ENCODE assay signal across 8 mouse cellular contexts in genomic region chr4:116405276-116405954, GRCm38 (mm10). TPM values are rescaled to one million over a fixed set of nuclear protein-coding genes. Genes with fewer than 3 reads are reported as not detected.
DNase-seq lines count a peak whose midpoint lies in the region; ATAC-seq lines count a peak whose summit lies in the region.

No protein-coding gene starts in this region.

- no peak overlapping the region for H3K4me3 ChIP-seq in lung, embryonic 15.5 days
- H3K4me3 ChIP-seq in intestine, embryonic 15.5 days (replicated peaks), result no peak overlapping the region
- H3K4me3 ChIP-seq in stomach, embryonic 15.5 days (replicated peaks), result no peak overlapping the region

- no peak overlapping the region for H3K27ac ChIP-seq in lung, embryonic 15.5 days
- H3K27ac ChIP-seq in intestine, embryonic 15.5 days, result no peak overlapping the region
- no peak overlapping the region for H3K27ac ChIP-seq in stomach, embryonic 15.5 days

- peak overlapping the region; percentile 33 for H3K4me2 ChIP-seq in lung, embryonic 15.5 days
- H3K4me2 ChIP-seq in intestine, embryonic 15.5 days (replicated peaks), result peak overlapping the region; percentile 34; the same call in 1 of the 2 replicates
- H3K4me2 ChIP-seq in stomach, embryonic 15.5 days, result peak overlapping the region; percentile 35; the same call in 1 of the 2 replicates

- WGBS in lung, embryonic 15.5 days, result 39% methylated on average over 7 of the region's 7 CpGs
- 45% methylated on average over 7 of the region's 7 CpGs for whole genome bisulfite sequencing in intestine, embryonic 15.5 days
- WGBS in stomach, embryonic 15.5 days, result 49% methylated on average over 7 of the region's 7 CpGs

- no peaks in the 10 kb centered on the region for H3K36me3 ChIP-seq in lung, embryonic 15.5 days
- no peaks in the 10 kb centered on the region for H3K36me3 ChIP-seq in intestine, embryonic 15.5 days
- no peaks in the 10 kb centered on the region for H3K36me3 ChIP-seq in stomach, embryonic 15.5 days

- no peak overlapping the region for H3K9ac ChIP-seq in lung, embryonic 15.5 days
- H3K9ac ChIP-seq in intestine, embryonic 15.5 days, result no peak overlapping the region
- H3K9ac ChIP-seq in stomach, embryonic 15.5 days, result no peak overlapping the region

- H3K27me3 ChIP-seq in lung, embryonic 15.5 days, result no peaks in the 10 kb centered on the region
- no peaks in the 10 kb centered on the region for H3K27me3 ChIP-seq in intestine, embryonic 15.5 days (replicated peaks)
- H3K27me3 ChIP-seq in stomach, embryonic 15.5 days (replicated peaks), result no peaks in the 10 kb centered on the region

- H3K4me1 ChIP-seq in lung, embryonic 15.5 days, result 0 out of 2 replicates have a peak, but pooled peaks cover 7% of the 10 kb centered on the region
- H3K4me1 ChIP-seq in intestine, embryonic 15.5 days (replicated peaks), result no peaks in the 10 kb centered on the region
- H3K4me1 ChIP-seq in stomach, embryonic 15.5 days, result 0 out of 2 replicates have a peak, but pooled peaks cover 3% of the 10 kb centered on the region

- DNase-seq in cerebellum, adult 9-10 months, result peak; percentile 20
- DNase-seq in cerebellum, postnatal 36 days, result no peak
- no peak for DNase-seq in lung, postnatal 10 days
- DNase-seq in thymus, postnatal 10 days (ENCODE audit: low spot score in 2 of 2), result no peak

- ATAC-seq in lung, embryonic 15.5 days (ENCODE audit: borderline replicate concordance, extremely low read depth, low FRiP score, low TSS enrichment), result no peak
- ATAC-seq in intestine, embryonic 15.5 days, result no peak
- ATAC-seq in stomach, embryonic 15.5 days (ENCODE audit: insufficient read depth, low FRiP score, low read depth), result no peak
- ATAC-seq in inflammation-experienced regulatory T-cells, adult 6 months, result no peak

- H3K9me3 ChIP-seq in lung, embryonic 15.5 days, result no peaks in the 10 kb centered on the region
- H3K9me3 ChIP-seq in intestine, embryonic 15.5 days, result no peaks in the 10 kb centered on the region
- H3K9me3 ChIP-seq in stomach, embryonic 15.5 days, result no peaks in the 10 kb centered on the region

RNA-seq across cellular contexts. Expression of gene Mast2, which starts 58.6 kb away (rescaled TPM):
- polyA plus RNA-seq in lung, embryonic 15.5 days (2015; fragmentation: Nextera tagmentation; extraction: Ambion mirVana), result 14.8 and 16.1 TPM in 2 replicates
- 13.3 and 13.5 TPM in 2 replicates for polyA plus RNA-seq in intestine, embryonic 15.5 days (2015; fragmentation: Nextera tagmentation; extraction: Ambion mirVana)
- 13.0 and 14.3 TPM in 2 replicates for polyA plus RNA-seq in stomach, embryonic 15.5 days (2015; fragmentation: Nextera tagmentation; extraction: Ambion mirVana)
- polyA plus RNA-seq in inflammation-experienced regulatory T-cells, adult 6 months (2017; shearing (Covaris generic)), result 1 to 10 TPM; 4.5 to 5.5 (median 4.7) TPM
